Mouse (Mus musculus): Measurements from ENCODE around the gene Prkcz. TPM values are rescaled to one million over a fixed set of nuclear protein-coding genes. Genes with fewer than 3 reads are reported as not detected.

Gene Prkcz
- polyA plus RNA-seq, 1 experiment from 2014 or later: 7.2 TPM

- H3K4me1 ChIP-seq: peaks cover 65% of the 10 kb centered on the region
- 79% methylated on average over 5 of the region's 5 CpGs for WGBS
- H3K4me3 ChIP-seq: no peak overlapping the region
- peak overlapping the region; percentile 43; the same call in 1 of the 2 replicates for H3K27ac ChIP-seq (replicated peaks)
- no peaks in the 10 kb centered on the region for H3K27me3 ChIP-seq (replicated peaks)
- H3K9ac ChIP-seq: no peak overlapping the region
- H3K36me3 ChIP-seq: no peaks in the 10 kb centered on the region
- ATAC-seq (ENCODE audit: extremely low read depth, insufficient number of reproducible peaks, low FRiP score, low TSS enrichment): no peak
- H3K4me2 ChIP-seq: no peak overlapping the region
- H3K9me3 ChIP-seq: no peaks in the 10 kb centered on the region
Measured at GRCm38 (mm10) chr4:155238276-155238675, 122.9 kb downstream of the Prkcz start.

GRCm38 (mm10) chr4:155236737-155237385, 124.3 kb downstream of the Prkcz start:
- Histone ChIP-seq H3K27me3 (replicated peaks) (no peaks in the 10 kb centered on the region), H3K27ac (replicated peaks) (peak overlapping the region; percentile 100), H3K4me1 (peaks cover 70% of the 10 kb centered on the region), H3K36me3 (no peaks in the 10 kb centered on the region), H3K9ac (peak overlapping the region; percentile 79), H3K4me3 (no peak overlapping the region), H3K4me2 (no peak overlapping the region), H3K9me3 (no peaks in the 10 kb centered on the region)
- 79% methylated on average over 12 of the region's 12 CpGs for WGBS
- no peak for ATAC-seq (ENCODE audit: extremely low read depth, insufficient number of reproducible peaks, low FRiP score, low TSS enrichment)

- 5% methylated on average over 18 of the region's 18 CpGs for WGBS
- Histone ChIP-seq H3K9me3 (no peaks in the 10 kb centered on the region), H3K9ac (peak overlapping the region; percentile 79), H3K4me2 (peak overlapping the region; percentile 67), H3K36me3 (no peaks in the 10 kb centered on the region), H3K4me3 (peak overlapping the region; percentile 35), H3K4me1 (peaks cover 71% of the 10 kb centered on the region), H3K27ac (replicated peaks) (peak overlapping the region; percentile 100), H3K27me3 (replicated peaks) (no peaks in the 10 kb centered on the region)
- ATAC-seq (ENCODE audit: extremely low read depth, insufficient number of reproducible peaks, low FRiP score, low TSS enrichment): peak; percentile 79
Measured at GRCm38 (mm10) chr4:155235311-155236119, 125.6 kb downstream of the Prkcz start.

- Histone ChIP-seq H3K36me3 (no peaks in the 10 kb centered on the region), H3K4me2 (peak overlapping the region; percentile 67), H3K4me3 (peak overlapping the region; percentile 35), H3K9me3 (no peaks in the 10 kb centered on the region), H3K27me3 (replicated peaks) (no peaks in the 10 kb centered on the region), H3K4me1 (peaks cover 71% of the 10 kb centered on the region), H3K27ac (replicated peaks) (peak overlapping the region; percentile 100), H3K9ac (peak overlapping the region; percentile 79)
- ATAC-seq (ENCODE audit: extremely low read depth, insufficient number of reproducible peaks, low FRiP score, low TSS enrichment): peak; percentile 11; the same call in 1 of the 2 replicates
- WGBS: 32% methylated on average over 8 of the region's 8 CpGs
Measured at GRCm38 (mm10) chr4:155234371-155235310, 126.5 kb downstream of the Prkcz start.

- Histone ChIP-seq H3K4me2 (peak overlapping the region; percentile 67), H3K27me3 (replicated peaks) (no peaks in the 10 kb centered on the region), H3K27ac (replicated peaks) (peak overlapping the region; percentile 100), H3K4me1 (peaks cover 71% of the 10 kb centered on the region), H3K9me3 (no peaks in the 10 kb centered on the region), H3K36me3 (no peaks in the 10 kb centered on the region), H3K4me3 (peak overlapping the region; percentile 35; the same call in 1 of the 2 replicates), H3K9ac (peak overlapping the region; percentile 79)
- 3% methylated on average over 10 of the region's 10 CpGs for WGBS
- 0 out of 2 replicates have a peak, but pooled peaks have one; percentile 22 for ATAC-seq (ENCODE audit: extremely low read depth, insufficient number of reproducible peaks, low FRiP score, low TSS enrichment)
Measured at GRCm38 (mm10) chr4:155233878-155234277, 127.3 kb downstream of the Prkcz start.

- no peaks in the 10 kb centered on the region for H3K9me3 ChIP-seq
- no peak overlapping the region for H3K9ac ChIP-seq
- H3K27me3 ChIP-seq (replicated peaks): no peaks in the 10 kb centered on the region
- WGBS: 64% methylated on average over 5 of the region's 5 CpGs
- H3K4me2 ChIP-seq: no peak overlapping the region
- no peak overlapping the region for H3K27ac ChIP-seq (replicated peaks)
- no peaks in the 10 kb centered on the region for H3K36me3 ChIP-seq
- H3K4me1 ChIP-seq: peaks cover 27% of the 10 kb centered on the region
- no peak for ATAC-seq (ENCODE audit: extremely low read depth, insufficient number of reproducible peaks, low FRiP score, low TSS enrichment)
- H3K4me3 ChIP-seq: no peak overlapping the region
Measured at GRCm38 (mm10) chr4:155228461-155228860, 132.7 kb downstream of the Prkcz start.

GRCm38 (mm10) chr4:155227986-155228385, 133.2 kb downstream of the Prkcz start:
- Histone ChIP-seq H3K4me3 (no peak overlapping the region), H3K9ac (no peak overlapping the region), H3K27me3 (replicated peaks) (no peaks in the 10 kb centered on the region), H3K4me1 (peaks cover 24% of the 10 kb centered on the region), H3K4me2 (no peak overlapping the region), H3K36me3 (no peaks in the 10 kb centered on the region), H3K9me3 (no peaks in the 10 kb centered on the region), H3K27ac (replicated peaks) (no peak overlapping the region)
- 76% methylated on average over 4 of the region's 4 CpGs for WGBS
- ATAC-seq (ENCODE audit: extremely low read depth, insufficient number of reproducible peaks, low FRiP score, low TSS enrichment): no peak

GRCm38 (mm10) chr4:155225918-155226317, 135.2 kb downstream of the Prkcz start:
- H3K36me3 ChIP-seq: 0 out of 2 replicates have a peak, but pooled peaks cover 2% of the 10 kb centered on the region
- H3K4me3 ChIP-seq: no peak overlapping the region
- no peak overlapping the region for H3K4me2 ChIP-seq
- H3K27me3 ChIP-seq (replicated peaks): no peaks in the 10 kb centered on the region
- 77% methylated on average over 5 of the region's 5 CpGs for whole genome bisulfite sequencing
- peaks cover 11% of the 10 kb centered on the region for H3K4me1 ChIP-seq
- H3K27ac ChIP-seq (replicated peaks): no peak overlapping the region
- H3K9ac ChIP-seq: no peak overlapping the region
- ATAC-seq (ENCODE audit: extremely low read depth, insufficient number of reproducible peaks, low FRiP score, low TSS enrichment): no peak
- H3K9me3 ChIP-seq: no peaks in the 10 kb centered on the region

GRCm38 (mm10) chr4:155223594-155224528, 137.3 kb downstream of the Prkcz start:
- 31% methylated on average over 20 of the region's 20 CpGs for WGBS
- Histone ChIP-seq H3K4me3 (peak overlapping the region; percentile 95), H3K9ac (peak overlapping the region; percentile 88), H3K36me3 (0 out of 2 replicates have a peak, but pooled peaks cover 2% of the 10 kb centered on the region), H3K9me3 (no peaks in the 10 kb centered on the region), H3K4me1 (peaks cover 30% of the 10 kb centered on the region), H3K27ac (replicated peaks) (peak overlapping the region; percentile 96), H3K27me3 (replicated peaks) (no peaks in the 10 kb centered on the region), H3K4me2 (peak overlapping the region; percentile 77)
- no peak for ATAC-seq (ENCODE audit: extremely low read depth, insufficient number of reproducible peaks, low FRiP score, low TSS enrichment)

Measured in heart, embryonic 13.5 days (tissue).